ENCODE assay signal across 7 mouse cellular contexts in genomic region chr13:23752742-23753172, GRCm38 (mm10). TPM values are rescaled to one million over a fixed set of nuclear protein-coding genes. Genes with fewer than 3 reads are reported as not detected.
DNase-seq lines count a peak whose midpoint lies in the region; ATAC-seq and TF ChIP-seq lines count a peak whose summit lies in the region.

No protein-coding gene starts in this region.

- TF ChIP-seq POLR2A in CH12.LX (IDR thresholded peaks at IDR 0.05; ENCODE audit: low read depth, low read length): peak; percentile 91

- TF ChIP-seq CTCF in CH12.LX (conservative IDR thresholded peaks at IDR 0.05 in 1 of 2, IDR thresholded peaks at IDR 0.05 in 1 of 2; ENCODE audit: low read depth in 2 of 2, low read length in 2 of 2): no peak
- TF ChIP-seq CTCF in liver, postnatal 0 days (IDR thresholded peaks at IDR 0.05; ENCODE audit: low read depth): no peak

- under 1% methylated on average over 6 of the region's 6 CpGs for WGBS in forebrain, embryonic 14.5 days
- WGBS in liver, postnatal 0 days (ENCODE audit: insufficient replicate concordance): 4% methylated on average over 6 of the region's 6 CpGs

- no peaks in the 10 kb centered on the region for H3K36me3 ChIP-seq in CH12.LX (replicated peaks in 1 of 2; ENCODE audit: control insufficient read depth in 1 of 2, insufficient read depth in 1 of 2, low read length in 1 of 2)
- no peaks in the 10 kb centered on the region for H3K36me3 ChIP-seq in forebrain, embryonic 14.5 days (ENCODE audit: control insufficient read depth, insufficient read depth, low read length)
- no peaks in the 10 kb centered on the region for H3K36me3 ChIP-seq in liver, postnatal 0 days (replicated peaks; ENCODE audit: insufficient read depth, low read length)

- dilution Hi-C loops in CH12.LX (cut with MboI; ENCODE audit: extremely low pct_ligation_motif_present, extremely low pct_unique_long_range_greater_than_20kb, low sequenced_read_pairs): no loop called here

- no peak for TF ChIP-seq RAD21 in CH12.LX (IDR thresholded peaks at IDR 0.05; ENCODE audit: low read depth, low read length)

- in situ Hi-C loops in CH12.LX (cut with MboI; ENCODE audit: low pct_ligation_motif_present, low pct_unique_long_range_greater_than_20kb, low sequenced_read_pairs): loop anchor here (25.0 kb wide), 1 partner anchor 1715 kb away; the partner anchor contains the start of genes Hist1h2ag, Hist1h2ah, Hist1h2bj and Hist1h2bk

- TF ChIP-seq EP300 in CH12.LX (IDR thresholded peaks at IDR 0.05; ENCODE audit: low read length): peak; percentile 40; the same call in 1 of the 2 replicates
- no peak; the same call in 1 of the 2 replicates for TF ChIP-seq EP300 in liver, postnatal 0 days (IDR thresholded peaks at IDR 0.05; ENCODE audit: low read depth)

- H3K4me3 ChIP-seq in CH12.LX (replicated peaks in 1 of 3; ENCODE audit: low read depth in 2 of 3, low read length in 2 of 3, poor library complexity in 1 of 3): peak overlapping the region; percentile 4 to 43 (median 32)
- peak overlapping the region; percentile 26 for H3K4me3 ChIP-seq in forebrain, embryonic 14.5 days (ENCODE audit: low read depth, low read length)
- peak overlapping the region; percentile 43 for H3K4me3 ChIP-seq in liver, postnatal 0 days (ENCODE audit: low read depth, low read length)

- peak overlapping the region; percentile 63; the same call in 1 of the 2 replicates for H3K9ac ChIP-seq in CH12.LX (ENCODE audit: insufficient read depth, low read depth)
- peak overlapping the region; percentile 54; the same call in 1 of the 2 replicates for H3K9ac ChIP-seq in forebrain, embryonic 14.5 days (ENCODE audit: low read length)
- H3K9ac ChIP-seq in liver, postnatal 0 days (replicated peaks): peak overlapping the region; percentile 75

- no peaks in the 10 kb centered on the region for H3K79me2 ChIP-seq in CH12.LX (replicated peaks; ENCODE audit: control insufficient read depth, extremely low read depth, insufficient read depth, poor library complexity, severe bottlenecking)

- peak overlapping the region; percentile 91 for H3K27ac ChIP-seq in CH12.LX (ENCODE audit: insufficient read depth, low read depth)
- H3K27ac ChIP-seq in forebrain, embryonic 14.5 days (ENCODE audit: low read depth, low read length): peak overlapping the region; percentile 65
- peak overlapping the region; percentile 90 for H3K27ac ChIP-seq in liver, postnatal 0 days (ENCODE audit: low read depth)

- no peaks in the 10 kb centered on the region for H3K9me3 ChIP-seq in CH12.LX (replicated peaks; ENCODE audit: low read length)
- H3K9me3 ChIP-seq in forebrain, embryonic 14.5 days (replicated peaks; ENCODE audit: control insufficient read depth, low read length): no peaks in the 10 kb centered on the region
- H3K9me3 ChIP-seq in liver, postnatal 0 days (ENCODE audit: low read length): no peaks in the 10 kb centered on the region

- ATAC-seq in forebrain, embryonic 14.5 days: no peak
- ATAC-seq in liver, postnatal 0 days: no peak
- no peak for ATAC-seq in granulocyte monocyte progenitor cell, adult 5-6 weeks (replicated peaks; ENCODE audit: poor library complexity, severe bottlenecking)

- DNase-seq in 416B (ENCODE audit: low read depth) (peak; percentile 79), CH12.LX (ENCODE audit: extremely low read depth) (no peak)
- no peak for DNase-seq in forebrain, embryonic 14.5 days (ENCODE audit: low spot score)
- DNase-seq in liver, postnatal 0 days: no peak
- DNase-seq in T-cell, adult 2 months (ENCODE audit: low spot score): no peak
- no peak for DNase-seq in adrenal gland, adult 2 months

- H3K27me3 ChIP-seq in CH12.LX (replicated peaks): no peaks in the 10 kb centered on the region
- no peaks in the 10 kb centered on the region for H3K27me3 ChIP-seq in forebrain, embryonic 14.5 days (replicated peaks; ENCODE audit: control insufficient read depth, insufficient read depth, low read length)
- no peaks in the 10 kb centered on the region for H3K27me3 ChIP-seq in liver, postnatal 0 days (ENCODE audit: insufficient read depth, low read length)

- H3K4me1 ChIP-seq in CH12.LX (ENCODE audit: control insufficient read depth in 1 of 2, insufficient read depth in 2 of 2): peaks cover 0 to 43% of the 10 kb centered on the region in 2 experiments; a peak in 2 of 4 replicates
- H3K4me1 ChIP-seq in forebrain, embryonic 14.5 days (ENCODE audit: control insufficient read depth, insufficient read depth, low read length): peaks cover 9% of the 10 kb centered on the region
- H3K4me1 ChIP-seq in liver, postnatal 0 days (ENCODE audit: insufficient read depth): peaks cover 11% of the 10 kb centered on the region

- peak overlapping the region; percentile 70 for H3K4me2 ChIP-seq in CH12.LX (ENCODE audit: insufficient read depth, low read depth, poor library complexity, severe bottlenecking)
- peak overlapping the region; percentile 50 for H3K4me2 ChIP-seq in forebrain, embryonic 14.5 days (ENCODE audit: low read length)
- H3K4me2 ChIP-seq in liver, postnatal 0 days (ENCODE audit: low read depth, low read length): peak overlapping the region; percentile 61

TF ChIP-seq in CH12.LX, 34 proteins besides CTCF, POLR2A, EP300 and RAD21 (continues in another document):
- TF ChIP-seq KAT2A (IDR thresholded peaks at IDR 0.05; ENCODE audit: insufficient replicate concordance, low read length) (no peak), ZKSCAN1 (IDR thresholded peaks at IDR 0.05; ENCODE audit: borderline replicate concordance, low read depth, low read length) (no peak), CHD2 (IDR thresholded peaks at IDR 0.05; ENCODE audit: low read length) (0 out of 2 replicates have a peak, but pooled peaks have one; percentile 55), UBTF (IDR thresholded peaks at IDR 0.05; ENCODE audit: low read depth, low read length) (peak; percentile 79; the same call in 1 of the 2 replicates), TCF12 (IDR thresholded peaks at IDR 0.05; ENCODE audit: low read depth, low read length) (no peak), MEF2A (IDR thresholded peaks at IDR 0.05; ENCODE audit: borderline replicate concordance, low read depth, low read length) (no peak), MXI1 (IDR thresholded peaks at IDR 0.05; ENCODE audit: low read depth, low read length) (no peak)

RNA-seq across cellular contexts. Expression of gene Hist1h3b, which starts 0.7 kb away (rescaled TPM):
- 1,913 and 2,096 TPM in 2 replicates for total RNA-seq in CH12.LX (2012; rRNA removed)
- total RNA-seq in CH12.LX (2014; rRNA removed): 28.9 and 44.0 TPM in 2 replicates
- 5.4 and 5.5 TPM in 2 replicates for polyA plus RNA-seq in CH12.LX (2012; ENCODE audit: insufficient read length, low read depth)
- 2.3 and 9.6 TPM in 2 replicates for polyA plus RNA-seq in forebrain, embryonic 14.5 days (2014; fragmentation: Nextera tagmentation; extraction: Ambion mirVana)
- polyA plus RNA-seq in liver, postnatal 0 days (2015; fragmentation: Nextera tagmentation; extraction: Ambion mirVana): 10.2 and 16.0 TPM in 2 replicates
- 10 to 100 TPM; 25.0 to 32.1 TPM for total RNA-seq in adrenal gland, adult 2 months (2021)
- polyA plus RNA-seq in adrenal gland, adult 2 months (2012; rRNA removed): 2.5 and 3.2 TPM in 2 replicates
- 92.5 and 158 TPM in 2 replicates for total RNA-seq in granulocyte monocyte progenitor cell, adult 5-6 weeks (2014; fragmentation: Nextera tagmentation)
- total RNA-seq in granulocyte monocyte progenitor cell, adult 5-6 weeks (2017): 628 and 657 TPM in 2 replicates

RNA-seq across cellular contexts. Expression of gene Hist1h2ab, which starts 1.8 kb away (rescaled TPM):
- total RNA-seq in CH12.LX (2012; rRNA removed): 1,936 and 2,243 TPM in 2 replicates
- total RNA-seq in CH12.LX (2014; rRNA removed): 24.9 and 32.6 TPM in 2 replicates
- polyA plus RNA-seq in CH12.LX (2012; ENCODE audit: insufficient read length, low read depth): 2.9 TPM in 2 replicates
- 27.8 and 49.2 TPM in 2 replicates for polyA plus RNA-seq in forebrain, embryonic 14.5 days (2014; fragmentation: Nextera tagmentation; extraction: Ambion mirVana)
- 46.5 and 47.4 TPM in 2 replicates for polyA plus RNA-seq in liver, postnatal 0 days (2015; fragmentation: Nextera tagmentation; extraction: Ambion mirVana)
- total RNA-seq in adrenal gland, adult 2 months (2021): 10 to 100 TPM; 25.7 to 26.0 TPM
- polyA plus RNA-seq in adrenal gland, adult 2 months (2012; rRNA removed): 1.6 and 4.1 TPM in 2 replicates
- total RNA-seq in granulocyte monocyte progenitor cell, adult 5-6 weeks (2014; fragmentation: Nextera tagmentation): 9.2 and 31.4 TPM in 2 replicates
- 1,996 and 2,074 TPM in 2 replicates for total RNA-seq in granulocyte monocyte progenitor cell, adult 5-6 weeks (2017)

RNA-seq across cellular contexts. Expression of gene Hist1h4b, which starts 4.1 kb away (rescaled TPM):
- total RNA-seq in CH12.LX (2012; rRNA removed): 2,309 and 2,552 TPM in 2 replicates
- total RNA-seq in CH12.LX (2014; rRNA removed): 14.3 and 24.8 TPM in 2 replicates
- 3.5 and 11.8 TPM in 2 replicates for polyA plus RNA-seq in CH12.LX (2012; ENCODE audit: insufficient read length, low read depth)
- polyA plus RNA-seq in forebrain, embryonic 14.5 days (2014; fragmentation: Nextera tagmentation; extraction: Ambion mirVana): 3.5 and 4.7 TPM in 2 replicates
- polyA plus RNA-seq in liver, postnatal 0 days (2015; fragmentation: Nextera tagmentation; extraction: Ambion mirVana): 2.5 and 3.2 TPM in 2 replicates
- total RNA-seq in adrenal gland, adult 2 months (2021): 10 to 100 TPM; 64.3 to 65.2 TPM
- 2.4 and 3.9 TPM in 2 replicates for polyA plus RNA-seq in adrenal gland, adult 2 months (2012; rRNA removed)
- 70.4 and 87.8 TPM in 2 replicates for total RNA-seq in granulocyte monocyte progenitor cell, adult 5-6 weeks (2014; fragmentation: Nextera tagmentation)
- total RNA-seq in granulocyte monocyte progenitor cell, adult 5-6 weeks (2017): 487 and 745 TPM in 2 replicates

RNA-seq across cellular contexts. Expression of gene Hist1h2bb, which starts 6.2 kb away (rescaled TPM):
- total RNA-seq in CH12.LX (2012; rRNA removed) (2,544 and 2,852 TPM in 2 replicates), CH12.LX (2014; rRNA removed) (34.5 and 54.6 TPM in 2 replicates)
- 0.53 and 1.3 TPM in 2 replicates for polyA plus RNA-seq in CH12.LX (2012; ENCODE audit: insufficient read length, low read depth)
- polyA plus RNA-seq in forebrain, embryonic 14.5 days (2014; fragmentation: Nextera tagmentation; extraction: Ambion mirVana): 1.3 and 1.5 TPM in 2 replicates
- polyA plus RNA-seq in liver, postnatal 0 days (2015; fragmentation: Nextera tagmentation; extraction: Ambion mirVana): 1.6 and 2.7 TPM in 2 replicates
- 10 to 100 TPM; 17.1 TPM for total RNA-seq in adrenal gland, adult 2 months (2021)
- polyA plus RNA-seq in adrenal gland, adult 2 months (2012; rRNA removed): 4.2 and 5.6 TPM in 2 replicates
- 155 and 176 TPM in 2 replicates for total RNA-seq in granulocyte monocyte progenitor cell, adult 5-6 weeks (2014; fragmentation: Nextera tagmentation)
- total RNA-seq in granulocyte monocyte progenitor cell, adult 5-6 weeks (2017): 3,446 and 3,529 TPM in 2 replicates

RNA-seq across cellular contexts. Expression of gene Hist1h3c, which starts 7.4 kb away (rescaled TPM):
- total RNA-seq in CH12.LX (2012; rRNA removed): 1,821 and 1,847 TPM in 2 replicates
- 57.5 and 73.1 TPM in 2 replicates for total RNA-seq in CH12.LX (2014; rRNA removed)
- 5.5 and 7.3 TPM in 2 replicates for polyA plus RNA-seq in CH12.LX (2012; ENCODE audit: insufficient read length, low read depth)
- polyA plus RNA-seq in forebrain, embryonic 14.5 days (2014; fragmentation: Nextera tagmentation; extraction: Ambion mirVana): 2.4 and 5.9 TPM in 2 replicates
- 2.8 and 3.5 TPM in 2 replicates for polyA plus RNA-seq in liver, postnatal 0 days (2015; fragmentation: Nextera tagmentation; extraction: Ambion mirVana)
- 10 to 100 TPM in 1 of 2 experiments, 1 to 10 TPM in 1; 4.6 to 14.7 TPM for total RNA-seq in adrenal gland, adult 2 months (2021)
- 4.9 and 6.7 TPM in 2 replicates for polyA plus RNA-seq in adrenal gland, adult 2 months (2012; rRNA removed)
- total RNA-seq in granulocyte monocyte progenitor cell, adult 5-6 weeks (2014; fragmentation: Nextera tagmentation): 24.5 and 38.0 TPM in 2 replicates
- 507 and 886 TPM in 2 replicates for total RNA-seq in granulocyte monocyte progenitor cell, adult 5-6 weeks (2017)
